Mouse (Mus musculus) adipose tissue, adult 10 weeks (tissue): ENCODE results near the gene Evx2. TPM values are rescaled to one million over a fixed set of nuclear protein-coding genes. Genes with fewer than 3 reads are reported as not detected.

Experiments
- polyA plus RNA-seq: library from polyadenylated mRNA; stranded (reverse); fragments of 350-450 nt; fragmentation: Illumina TruSeq; extraction: RNeasy Lipid Tissue Mini Kit (QIAGEN cat#74804); gene quantifications from one replicate; pipeline ENCODE4 v1.2.3, GENCODE M21; 2014; ENCODE audit warnings: low read depth, low replicate concordance

Evx2 gene
- not detected for polyA plus RNA-seq

DNA sequence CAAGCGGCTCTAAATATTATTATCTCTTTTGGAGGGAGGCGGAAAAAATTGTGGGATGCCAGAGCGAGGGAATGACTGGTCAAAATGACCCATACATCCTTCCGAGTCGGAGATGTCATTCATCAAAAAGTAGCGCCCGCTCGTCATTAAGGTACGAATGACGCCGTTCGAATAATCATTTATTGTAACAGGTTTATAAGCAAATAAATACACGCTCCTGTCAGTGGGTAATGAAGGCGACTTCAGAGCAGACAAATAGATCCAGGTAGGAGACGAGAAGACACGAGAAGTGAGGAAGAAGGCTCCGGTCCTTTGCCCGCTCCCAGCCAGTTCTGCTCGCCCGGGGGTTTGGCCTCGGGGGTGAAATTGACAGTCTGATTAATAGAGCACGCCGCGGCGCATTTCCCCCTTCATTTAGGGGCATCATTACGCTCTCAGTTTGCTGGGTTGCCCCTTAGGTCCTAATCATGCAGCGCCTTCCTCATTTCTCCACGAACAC lies at the start of gene Evx2:
Gene Evx2, minus strand, starts transcription at position 51 of the 499 bp plus-strand sequence.

DNA sequence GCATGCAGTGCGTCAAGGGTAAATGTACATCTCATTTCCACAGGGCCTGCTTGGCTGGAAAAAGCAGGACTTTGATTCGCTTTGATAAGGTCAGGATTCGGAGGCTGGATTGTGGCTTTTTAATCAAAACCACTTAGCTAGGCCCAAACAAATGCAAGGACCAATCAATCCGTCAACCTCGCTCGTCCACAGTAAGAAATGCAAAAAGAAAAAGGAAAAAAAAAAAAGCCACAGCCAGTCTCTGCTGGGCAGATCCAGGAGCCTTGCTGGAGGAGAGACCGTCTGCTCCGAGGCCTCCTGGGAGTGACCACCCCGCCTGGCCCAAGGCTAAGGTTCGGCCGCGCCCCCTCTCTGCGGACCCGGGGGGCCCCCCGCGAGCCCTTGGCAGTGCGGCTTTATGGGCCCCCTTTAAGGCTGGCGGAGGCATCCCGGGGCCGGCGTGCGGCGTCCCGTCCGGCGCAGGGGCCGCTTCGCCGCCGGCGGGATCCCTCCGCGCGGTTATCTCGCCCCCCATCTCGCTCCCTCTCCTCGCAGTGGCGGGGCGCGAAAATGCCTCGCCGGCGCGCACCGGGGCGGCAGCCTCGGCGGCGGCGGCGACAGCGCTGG lies 45.1 kb upstream of the Evx2 start, which contains the start of gene Hoxd8:
Gene Hoxd8, plus strand, starts transcription at position 223 of the 606 bp plus-strand sequence.

DNA sequence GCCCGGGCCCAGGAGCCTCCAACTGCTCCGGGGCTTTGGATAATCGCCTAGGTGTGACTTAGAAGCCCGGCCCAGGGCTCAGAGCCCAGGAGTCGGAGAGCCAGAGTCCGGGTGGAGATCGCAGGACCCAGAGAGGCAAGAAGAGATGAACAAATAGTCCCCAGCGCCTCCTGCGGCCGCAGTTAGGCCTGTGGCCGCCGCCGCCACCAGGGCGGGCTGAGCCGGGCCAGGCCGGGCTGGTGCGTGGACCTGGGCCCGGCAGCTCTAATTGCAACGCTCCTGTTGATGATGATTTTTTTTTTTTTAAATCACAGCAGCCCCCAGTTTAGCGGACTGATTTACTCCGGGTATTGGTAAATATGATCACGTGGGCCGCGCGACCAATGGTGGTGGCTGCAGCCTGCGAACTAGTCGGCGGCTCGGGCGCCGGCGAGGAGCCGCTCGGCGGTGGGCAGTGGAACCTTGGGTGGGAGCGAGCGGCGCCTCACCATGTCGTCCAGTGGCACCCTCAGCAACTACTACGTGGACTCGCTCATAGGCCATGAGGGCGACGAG lies 38.3 kb upstream of the Evx2 start, which contains the start of gene Hoxd9:
Gene Hoxd9, plus strand, starts transcription at position 161 of the 555 bp plus-strand sequence.

DNA sequence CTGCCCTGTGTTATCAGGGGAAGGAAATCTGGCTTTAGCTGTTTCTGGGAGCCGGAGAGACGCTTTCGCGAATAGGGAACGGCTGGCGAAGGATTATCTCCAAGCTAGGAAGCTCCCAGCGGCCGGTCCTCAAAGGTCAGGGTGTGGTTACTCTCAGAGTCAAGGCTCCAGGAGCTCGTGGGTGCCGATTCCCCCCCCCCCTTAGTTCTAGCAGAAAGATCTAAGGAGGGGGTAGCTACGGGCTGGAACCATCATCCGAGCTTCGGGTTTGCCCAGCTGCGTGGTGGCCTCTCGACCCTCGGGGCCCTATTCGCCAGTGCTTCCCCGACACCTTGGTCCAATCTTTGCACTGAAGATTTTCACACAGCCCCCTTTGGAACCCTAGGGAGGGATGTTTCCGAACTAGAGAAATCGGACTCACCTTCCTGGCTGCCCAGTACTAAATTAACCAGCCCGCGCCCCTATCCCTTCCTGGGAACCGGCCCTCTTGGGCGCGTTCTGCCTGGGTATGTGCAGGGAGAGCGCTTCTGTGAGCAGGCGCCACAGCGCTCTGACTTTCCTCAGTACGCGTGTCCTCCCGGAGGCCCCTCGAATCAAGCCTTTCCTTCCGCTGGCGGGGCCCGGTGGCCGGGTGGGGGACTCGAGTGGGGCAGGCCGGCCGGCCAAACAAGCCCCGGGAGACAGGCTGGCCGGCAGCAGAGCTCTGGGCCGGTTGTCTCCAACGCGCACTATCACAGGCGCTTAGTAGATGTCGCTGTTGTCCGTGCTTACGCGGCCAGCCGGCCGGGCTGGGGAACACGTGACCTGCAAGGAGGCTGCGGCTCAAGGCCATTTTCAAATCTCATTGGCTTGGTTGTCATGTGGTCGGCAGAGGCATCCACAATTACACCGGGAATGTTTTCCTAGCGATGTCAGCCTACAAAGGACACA lies 31.9 kb upstream of the Evx2 start, which contains the start of gene Hoxd10:
Gene Hoxd10, plus strand, starts transcription at position 903 of the 930 bp plus-strand sequence.

DNA sequence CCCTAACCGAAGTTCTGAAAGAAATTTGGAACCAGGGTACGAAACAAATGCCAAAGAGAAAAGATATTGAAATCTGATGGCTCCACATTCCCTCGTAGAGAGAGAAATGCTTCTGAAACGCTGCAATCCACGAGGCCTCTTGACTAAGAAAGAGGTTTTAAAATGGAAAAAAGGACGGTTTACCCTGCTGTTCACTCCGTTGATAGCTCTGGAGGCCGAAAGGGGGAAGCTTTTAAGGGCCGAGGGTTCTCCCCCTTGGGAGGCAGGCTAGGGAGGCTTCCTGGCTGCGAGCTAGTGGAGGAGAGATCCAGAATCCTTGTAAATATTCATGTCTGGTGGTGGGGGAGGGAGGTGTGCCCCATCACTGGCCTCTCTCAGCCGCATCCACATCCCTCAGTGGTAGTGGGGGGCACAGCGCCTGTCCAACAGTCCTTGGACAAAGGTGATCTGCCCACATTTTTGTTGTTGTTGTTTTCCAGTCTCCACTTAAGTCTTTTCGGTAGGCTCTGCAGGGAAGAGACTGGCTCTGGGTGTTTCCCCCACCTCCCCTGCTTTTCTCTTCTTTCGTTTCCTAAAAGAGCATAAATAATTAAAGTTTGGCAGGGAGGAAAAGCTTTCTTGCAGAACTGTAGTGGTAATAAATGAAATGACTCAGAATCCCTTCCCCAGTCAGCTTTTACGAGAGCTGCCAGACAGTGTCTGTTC lies 19.7 kb upstream of the Evx2 start, which contains the start of gene Hoxd11:
Gene Hoxd11, plus strand, starts transcription at position 667 of the 705 bp plus-strand sequence.

DNA sequence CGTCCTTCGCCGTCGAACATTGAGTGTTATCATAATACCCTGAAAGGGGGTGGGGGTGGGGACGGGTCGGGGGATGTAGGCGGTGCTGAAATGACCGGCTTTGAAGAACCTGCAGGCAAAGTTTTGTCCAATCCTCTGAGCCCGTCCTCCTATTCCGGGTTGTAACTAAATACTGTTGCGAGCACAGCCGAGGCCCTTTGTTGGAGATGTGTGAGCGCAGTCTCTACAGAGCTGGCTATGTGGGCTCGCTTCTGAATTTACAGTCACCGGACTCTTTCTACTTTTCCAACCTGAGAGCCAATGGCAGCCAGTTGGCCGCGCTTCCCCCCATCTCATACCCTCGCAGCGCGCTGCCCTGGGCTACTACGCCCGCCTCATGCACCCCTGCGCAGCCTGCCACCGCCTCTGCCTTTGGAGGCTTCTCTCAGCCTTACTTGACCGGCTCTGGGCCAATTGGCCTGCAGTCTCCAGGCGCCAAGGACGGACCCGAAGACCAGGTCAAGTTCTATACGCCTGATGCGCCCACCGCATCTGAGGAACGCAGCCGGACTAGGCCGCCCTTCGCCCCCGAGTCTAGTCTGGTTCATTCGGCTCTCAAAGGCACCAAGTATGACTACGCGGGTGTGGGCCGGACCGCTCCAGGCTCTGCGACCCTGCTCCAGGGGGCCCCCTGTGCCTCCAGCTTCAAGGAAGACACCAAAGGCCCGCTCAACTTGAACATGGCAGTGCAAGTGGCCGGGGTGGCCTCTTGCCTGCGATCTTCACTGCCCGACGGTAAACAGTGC lies 15.7 kb upstream of the Evx2 start, which contains the start of gene Hoxd12:
Gene Hoxd12, plus strand, starts transcription at position 133 of the 785 bp plus-strand sequence.

DNA sequence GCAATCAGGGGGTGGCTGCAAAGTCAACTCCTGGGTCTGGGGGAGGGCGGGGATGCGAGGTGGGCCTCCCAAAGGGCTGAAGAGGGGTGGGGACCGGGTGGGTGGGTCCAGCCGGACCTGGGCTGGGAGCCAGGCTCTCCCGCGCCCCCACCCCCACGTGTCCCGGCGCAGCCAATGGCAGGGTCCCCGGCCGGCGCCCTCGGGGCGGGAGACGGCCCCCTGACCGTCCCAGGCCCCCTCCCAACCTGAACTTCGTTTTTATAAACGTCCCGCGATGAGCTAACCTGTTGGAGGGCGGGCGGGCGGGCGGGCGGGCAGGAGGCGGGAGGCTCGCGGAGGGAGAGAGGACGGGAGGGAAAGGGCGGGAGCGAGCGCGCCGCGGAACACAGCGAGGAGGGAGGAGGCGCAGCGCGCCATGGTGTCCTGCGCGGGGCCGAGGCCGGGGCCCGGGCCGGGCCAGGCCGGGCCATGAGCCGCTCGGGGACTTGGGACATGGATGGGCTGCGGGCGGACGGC lies 8.5 kb upstream of the Evx2 start, which contains the start of gene Hoxd13:
Gene Hoxd13, plus strand, starts transcription at position 469 of the 516 bp plus-strand sequence.

Other genes starting within 250 kb of the Evx2 start
- gene Lnpk, start 80.1 kb downstream of the Evx2 start, polyA plus RNA-seq: 14.4 TPM
- gene Hoxd13, start 8.8 kb upstream of the Evx2 start, polyA plus RNA-seq: not detected
- not detected for gene Hoxd12, start 15.5 kb upstream of the Evx2 start, polyA plus RNA-seq
- not detected for gene Hoxd11, start 20.0 kb upstream of the Evx2 start, polyA plus RNA-seq
- 1.1 TPM for gene Hoxd10, start 32.4 kb upstream of the Evx2 start, polyA plus RNA-seq
- gene Hoxd9, start 38.2 kb upstream of the Evx2 start, polyA plus RNA-seq: 31.1 TPM
- gene Hoxd8, start 45.1 kb upstream of the Evx2 start, polyA plus RNA-seq: 99.7 TPM
- 25.9 TPM for gene Hoxd3, start 52.4 kb upstream of the Evx2 start, polyA plus RNA-seq
- gene Hoxd4, start 52.4 kb upstream of the Evx2 start, polyA plus RNA-seq: 111 TPM
- gene Gm28230, start 67.2 kb upstream of the Evx2 start, polyA plus RNA-seq: 23.8 TPM
- gene Hoxd1, start 103.4 kb upstream of the Evx2 start, polyA plus RNA-seq: 0.32 TPM
- gene Mtx2, start 166.2 kb upstream of the Evx2 start, polyA plus RNA-seq: 48.5 TPM